Mouse (Mus musculus) ES-Bruce4 (cell line): ENCODE measurements at regions not wholly inside any gene's neighbourhood (a gene's known extent, or its start where the extent isn't known, plus 50 kb on each side); places are given as distances from the start of the nearest gene placed in this dataset.

Experiments used
- CTCF ChIP-seq: IDR thresholded peaks from one replicate; pipeline ENCODE4 v1.8.1; 2011; ENCODE audit warnings: low read depth, low read length
- EP300 ChIP-seq: IDR thresholded peaks from 2 replicates; pipeline ENCODE4 v1.6.1; 2011; ENCODE audit warnings: low read depth, low read length; ENCODE audit not compliant: insufficient read depth
- POLR2A ChIP-seq: IDR thresholded peaks from one replicate; pipeline ENCODE4 v1.8.1; 2011; ENCODE audit warnings: low read length; ENCODE audit not compliant: insufficient read depth

GRCm38 (mm10) chr1:185079331-185079880 is 80.0 kb upstream of the Mark1 start:
- TF ChIP-seq CTCF = no peak
- no peak for TF ChIP-seq POLR2A
- TF ChIP-seq EP300 = no peak
